19 mouse cellular contexts compared by ENCODE assay signal in genomic region chr4:65216682-65217081, GRCm38 (mm10).
A peak's percentile ranks its signal among the peaks of the same experiment; 100 is the strongest.
DNase-seq lines count a peak whose midpoint lies in the region; ATAC-seq and TF ChIP-seq lines count a peak whose summit lies in the region.
"Had no signal": no experiment of that assay in that cellular context is flagged by ENCODE, and none has a peak within 500 bp of the region (broad histone marks: within the 10 kb centered on the region; RNA-seq: fewer than 3 reads in every experiment).

No protein-coding gene starts in this region.

- no peak overlapping the region for H3K4me3 ChIP-seq in forebrain, embryonic 10.5 days
- no peak overlapping the region for H3K4me3 ChIP-seq in forebrain, embryonic 12.5 days (replicated peaks)
- no peak overlapping the region for H3K4me3 ChIP-seq in embryonic facial prominence, embryonic 14.5 days (ENCODE audit: low read depth, low read length)
- H3K4me3 ChIP-seq in kidney, postnatal 0 days (replicated peaks; ENCODE audit: low read depth, low read length) = no peak overlapping the region
- no peak overlapping the region for H3K4me3 ChIP-seq in liver, embryonic 16.5 days (ENCODE audit: low read depth, low read length)
- H3K4me3 ChIP-seq: forebrain, embryonic 13.5 days; gastrocnemius, adult 2 months; heart, adult 2 months; midbrain, embryonic 12.5 days had no signal

- H3K27ac ChIP-seq in forebrain, embryonic 10.5 days = peak overlapping the region; percentile 52
- H3K27ac ChIP-seq in forebrain, embryonic 12.5 days = no peak overlapping the region
- H3K27ac ChIP-seq in embryonic facial prominence, embryonic 14.5 days (replicated peaks; ENCODE audit: low read depth, low read length) = no peak overlapping the region
- peak overlapping the region; percentile 31; the same call in 1 of the 2 replicates for H3K27ac ChIP-seq in kidney, postnatal 0 days
- H3K27ac ChIP-seq in liver, embryonic 16.5 days (ENCODE audit: low read length) = no peak overlapping the region
- H3K27ac ChIP-seq: forebrain, embryonic 13.5 days; gastrocnemius, adult 2 months; heart, adult 2 months; midbrain, embryonic 12.5 days had no signal

- no peaks in the 10 kb centered on the region for H3K36me3 ChIP-seq in forebrain, embryonic 10.5 days (replicated peaks)
- no peaks in the 10 kb centered on the region for H3K36me3 ChIP-seq in forebrain, embryonic 12.5 days (replicated peaks)
- H3K36me3 ChIP-seq in embryonic facial prominence, embryonic 14.5 days (ENCODE audit: control insufficient read depth, insufficient read depth, low read length) = no peaks in the 10 kb centered on the region
- H3K36me3 ChIP-seq in kidney, postnatal 0 days (ENCODE audit: insufficient read depth, low read length) = no peaks in the 10 kb centered on the region
- H3K36me3 ChIP-seq in liver, embryonic 16.5 days (ENCODE audit: control insufficient read depth, insufficient read depth) = no peaks in the 10 kb centered on the region
- H3K36me3 ChIP-seq: midbrain, embryonic 12.5 days had no signal

- peaks cover 23% of the 10 kb centered on the region for H3K4me1 ChIP-seq in forebrain, embryonic 10.5 days
- H3K4me1 ChIP-seq in forebrain, embryonic 12.5 days = peaks cover 3% of the 10 kb centered on the region; the same call in 1 of the 2 replicates
- peaks cover 14% of the 10 kb centered on the region for H3K4me1 ChIP-seq in embryonic facial prominence, embryonic 14.5 days (ENCODE audit: control insufficient read depth, insufficient read depth, low read length)
- H3K4me1 ChIP-seq in kidney, postnatal 0 days (replicated peaks; ENCODE audit: insufficient read depth, low read length) = 0 out of 2 replicates have a peak, but pooled peaks cover 6% of the 10 kb centered on the region
- no peaks in the 10 kb centered on the region for H3K4me1 ChIP-seq in liver, embryonic 16.5 days (ENCODE audit: control insufficient read depth, low read depth, low read length)

- no peaks in the 10 kb centered on the region for H3K9me3 ChIP-seq in forebrain, embryonic 10.5 days
- H3K9me3 ChIP-seq in forebrain, embryonic 12.5 days = no peaks in the 10 kb centered on the region
- no peaks in the 10 kb centered on the region for H3K9me3 ChIP-seq in embryonic facial prominence, embryonic 14.5 days (ENCODE audit: control insufficient read depth, low read length)
- H3K9me3 ChIP-seq in kidney, postnatal 0 days (replicated peaks; ENCODE audit: low read length) = no peaks in the 10 kb centered on the region
- H3K9me3 ChIP-seq in liver, embryonic 16.5 days (replicated peaks; ENCODE audit: control insufficient read depth, low read length) = no peaks in the 10 kb centered on the region
- H3K9me3 ChIP-seq: forebrain, embryonic 13.5 days; midbrain, embryonic 12.5 days had no signal

- ATAC-seq in forebrain, embryonic 12.5 days (ENCODE audit: low FRiP score) = no peak
- ATAC-seq in embryonic facial prominence, embryonic 14.5 days (ENCODE audit: low read depth) = no peak
- peak; percentile 81; the same call in 1 of the 2 replicates for ATAC-seq in kidney, postnatal 0 days (replicated peaks; ENCODE audit: low FRiP score, low read depth)
- 0 out of 2 replicates have a peak, but pooled peaks have one; percentile 41 for ATAC-seq in liver, embryonic 16.5 days (ENCODE audit: low read depth)
- ATAC-seq: forebrain, embryonic 13.5 days; inflammation-experienced regulatory T-cells, adult 6 months; lung, postnatal 0 days had no signal

- H3K27me3 ChIP-seq in forebrain, embryonic 10.5 days (ENCODE audit: poor library complexity, severe bottlenecking) = no peaks in the 10 kb centered on the region
- no peaks in the 10 kb centered on the region for H3K27me3 ChIP-seq in forebrain, embryonic 12.5 days
- no peaks in the 10 kb centered on the region for H3K27me3 ChIP-seq in embryonic facial prominence, embryonic 14.5 days (replicated peaks; ENCODE audit: control insufficient read depth, insufficient read depth, low read length)
- H3K27me3 ChIP-seq in kidney, postnatal 0 days (ENCODE audit: insufficient read depth, low read length) = no peaks in the 10 kb centered on the region
- no peaks in the 10 kb centered on the region for H3K27me3 ChIP-seq in liver, embryonic 16.5 days (ENCODE audit: control insufficient read depth, insufficient read depth, low read depth, low read length)
- H3K27me3 ChIP-seq: CH12.LX; forebrain, embryonic 13.5 days; midbrain, embryonic 12.5 days had no signal

- H3K9ac ChIP-seq in forebrain, embryonic 12.5 days = no peak overlapping the region
- H3K9ac ChIP-seq in embryonic facial prominence, embryonic 14.5 days (ENCODE audit: low read depth, low read length) = no peak overlapping the region
- H3K9ac ChIP-seq in kidney, postnatal 0 days (ENCODE audit: low read depth, low read length) = no peak overlapping the region
- no peak overlapping the region for H3K9ac ChIP-seq in liver, embryonic 16.5 days (ENCODE audit: low read depth, low read length)
- H3K9ac ChIP-seq: forebrain, embryonic 13.5 days; midbrain, embryonic 12.5 days had no signal

- 10% methylated on average over 3 of the region's 3 CpGs for WGBS in forebrain, embryonic 10.5 days
- 5% methylated on average over 3 of the region's 3 CpGs for WGBS in forebrain, embryonic 12.5 days
- 15% methylated on average over 3 of the region's 3 CpGs for WGBS in embryonic facial prominence, embryonic 14.5 days
- 36% methylated on average over 3 of the region's 3 CpGs for WGBS in kidney, postnatal 0 days
- WGBS in liver, embryonic 16.5 days (ENCODE audit: insufficient replicate concordance) = 52% methylated on average over 3 of the region's 3 CpGs

- H3K4me2 ChIP-seq in forebrain, embryonic 12.5 days = no peak overlapping the region
- no peak overlapping the region for H3K4me2 ChIP-seq in embryonic facial prominence, embryonic 14.5 days (ENCODE audit: low read depth, low read length)
- no peak overlapping the region for H3K4me2 ChIP-seq in kidney, postnatal 0 days (ENCODE audit: low read length)
- no peak overlapping the region for H3K4me2 ChIP-seq in liver, embryonic 16.5 days (ENCODE audit: low read depth, low read length)
- H3K4me2 ChIP-seq: forebrain, embryonic 13.5 days; midbrain, embryonic 12.5 days had no signal

- TF ChIP-seq CTCF in kidney, postnatal 0 days (IDR thresholded peaks at IDR 0.05; ENCODE audit: low read depth) = no peak

- no peak for DNase-seq in forebrain, embryonic 10.5 days (ENCODE audit: extremely low spot score, low spot score)
- peak; percentile 12 for DNase-seq in embryonic facial prominence, embryonic 14.5 days (ENCODE audit: low spot score)
- DNase-seq in kidney, postnatal 0 days (ENCODE audit: low spot score) = peak; percentile 55
- no peak for DNase-seq in gastrocnemius, postnatal 25 days
- no peak for DNase-seq in spleen, postnatal 14 days (ENCODE audit: low spot score in 2 of 2)
- no peak for DNase-seq in left cerebral cortex, postnatal 14 days (ENCODE audit: low spot score in 2 of 2)
- DNase-seq: cerebellum, adult 2 months; gastrocnemius, adult 2 months; heart, adult 2 months; heart, postnatal 4 days; left cerebral cortex, postnatal 4 days; right cerebral cortex, postnatal 4 days had no signal

- intact Hi-C loops in left cerebral cortex, postnatal 14 days (cut with DNase I) = no loop called here

Comparison
In these comparisons a context has a peak if more than half of its experiments do, and no peak if none do; other contexts are left out.
1. H3K27ac ChIP-seq: peak in forebrain, embryonic 10.5 days (single experiment) and kidney, postnatal 0 days (single experiment); none in forebrain, embryonic 12.5 days (single experiment), embryonic facial prominence, embryonic 14.5 days (single experiment) and liver, embryonic 16.5 days (single experiment).
2. DNase-seq: peak in embryonic facial prominence, embryonic 14.5 days (single experiment) and kidney, postnatal 0 days (single experiment); none in forebrain, embryonic 10.5 days (single experiment), gastrocnemius, postnatal 25 days (single experiment), spleen, postnatal 14 days (0 of 2) and left cerebral cortex, postnatal 14 days (0 of 2).
3. ATAC-seq: peak in kidney, postnatal 0 days (single experiment) and liver, embryonic 16.5 days (single experiment); none in forebrain, embryonic 12.5 days (single experiment) and embryonic facial prominence, embryonic 14.5 days (single experiment).